Mouse (Mus musculus): Measurements from ENCODE around the gene Foxo6. TPM values are rescaled to one million over a fixed set of nuclear protein-coding genes. Genes with fewer than 3 reads are reported as not detected.

Gene Foxo6
- polyA plus RNA-seq, 1 experiment from 2014 or later, result 0.25 TPM

GRCm38 (mm10) chr4:120223108-120223745 is 63.9 kb downstream of the Foxo6 start:
- no peak overlapping the region for H3K9ac ChIP-seq
- H3K9me3 ChIP-seq, result no peaks in the 10 kb centered on the region
- H3K4me1 ChIP-seq, result peaks cover 11% of the 10 kb centered on the region; the same call in 1 of the 2 replicates
- no peak overlapping the region for H3K4me2 ChIP-seq
- H3K27ac ChIP-seq, result no peak overlapping the region
- no peak overlapping the region for H3K4me3 ChIP-seq
- no peaks in the 10 kb centered on the region for H3K36me3 ChIP-seq
- WGBS, result 54% methylated on average over 7 of the region's 7 CpGs
- ATAC-seq (ENCODE audit: borderline replicate concordance, extremely low read depth, low FRiP score, low TSS enrichment), result no peak
- no peaks in the 10 kb centered on the region for H3K27me3 ChIP-seq

DNA sequence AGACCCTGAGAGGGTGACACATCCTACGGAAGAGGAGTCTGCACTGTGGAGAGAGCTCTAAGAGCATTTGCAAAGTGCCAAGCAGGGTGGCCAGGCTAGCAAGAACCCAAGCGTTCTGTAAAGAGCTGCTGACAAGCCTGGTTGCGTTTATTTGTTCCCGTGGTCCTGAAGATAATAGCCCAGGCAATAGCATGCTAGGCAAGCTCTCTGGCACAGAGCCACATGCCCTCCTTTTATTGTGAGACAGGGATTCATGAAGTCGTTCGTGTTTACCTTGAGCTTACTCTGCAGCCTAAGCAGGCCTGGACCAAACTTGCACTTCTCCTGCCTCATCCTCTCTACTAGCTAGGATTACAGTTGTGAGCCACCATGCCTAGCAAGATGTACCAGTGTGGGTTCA is 65.4 kb downstream of the Foxo6 start:
- Histone ChIP-seq H3K4me2 (no peak overlapping the region), H3K4me1 (peaks cover 14% of the 10 kb centered on the region; the same call in 1 of the 2 replicates), H3K4me3 (no peak overlapping the region), H3K36me3 (no peaks in the 10 kb centered on the region), H3K9ac (no peak overlapping the region), H3K27me3 (0 out of 2 replicates have a peak, but pooled peaks cover 3% of the 10 kb centered on the region), H3K27ac (no peak overlapping the region), H3K9me3 (no peaks in the 10 kb centered on the region)
- ATAC-seq (ENCODE audit: borderline replicate concordance, extremely low read depth, low FRiP score, low TSS enrichment), result no peak
- WGBS, result 32% methylated on average over 6 of the region's 6 CpGs

GRCm38 (mm10) chr4:120218878-120219277 is 68.3 kb downstream of the Foxo6 start:
- Histone ChIP-seq H3K4me3 (no peak overlapping the region), H3K36me3 (no peaks in the 10 kb centered on the region), H3K9me3 (no peaks in the 10 kb centered on the region), H3K4me1 (peaks cover 10% of the 10 kb centered on the region; the same call in 1 of the 2 replicates), H3K27ac (no peak overlapping the region), H3K27me3 (peaks cover 7% of the 10 kb centered on the region; the same call in 1 of the 2 replicates), H3K4me2 (no peak overlapping the region), H3K9ac (no peak overlapping the region)
- WGBS, result 51% methylated on average over 9 of the region's 9 CpGs
- no peak for ATAC-seq (ENCODE audit: borderline replicate concordance, extremely low read depth, low FRiP score, low TSS enrichment)

Other genes with a start within 250 kb of the Foxo6 start
- gene AL607142.1, start 222.4 kb downstream of the Foxo6 start, polyA plus RNA-seq (2015; fragmentation: Nextera tagmentation; extraction: Ambion mirVana), result not detected in 2 replicates
- 0.76 and 1.0 TPM in 2 replicates for gene Edn2, start 126.1 kb downstream of the Foxo6 start, polyA plus RNA-seq (2015; fragmentation: Nextera tagmentation; extraction: Ambion mirVana)
- 34.8 and 43.2 TPM in 2 replicates for gene Scmh1, start 117.9 kb upstream of the Foxo6 start, polyA plus RNA-seq (2015; fragmentation: Nextera tagmentation; extraction: Ambion mirVana)
- 0.09 TPM in 1 of 2 replicates, not detected in the other for gene Slfnl1, start 244.9 kb upstream of the Foxo6 start, polyA plus RNA-seq (2015; fragmentation: Nextera tagmentation; extraction: Ambion mirVana)

Data from lung, embryonic 15.5 days (tissue).